Mouse (Mus musculus) thymus, postnatal 10 days (tissue): ENCODE results near the gene Cbx3.
A peak's percentile ranks its signal among the peaks of the same experiment; 100 is the strongest.
"Not testable (repeated sequence)": the region's sequence is repeated elsewhere in the genome, so short reads cannot be mapped to it uniquely, and the experiment has no call there.

ENCODE experiments used
- DNase-seq, 2 experiments: peaks; one replicate each; pipeline ENCODE4 v3.0.0; 2021; ENCODE audit warnings: low spot score in 2 of 2

Gene Cbx3

DNA sequence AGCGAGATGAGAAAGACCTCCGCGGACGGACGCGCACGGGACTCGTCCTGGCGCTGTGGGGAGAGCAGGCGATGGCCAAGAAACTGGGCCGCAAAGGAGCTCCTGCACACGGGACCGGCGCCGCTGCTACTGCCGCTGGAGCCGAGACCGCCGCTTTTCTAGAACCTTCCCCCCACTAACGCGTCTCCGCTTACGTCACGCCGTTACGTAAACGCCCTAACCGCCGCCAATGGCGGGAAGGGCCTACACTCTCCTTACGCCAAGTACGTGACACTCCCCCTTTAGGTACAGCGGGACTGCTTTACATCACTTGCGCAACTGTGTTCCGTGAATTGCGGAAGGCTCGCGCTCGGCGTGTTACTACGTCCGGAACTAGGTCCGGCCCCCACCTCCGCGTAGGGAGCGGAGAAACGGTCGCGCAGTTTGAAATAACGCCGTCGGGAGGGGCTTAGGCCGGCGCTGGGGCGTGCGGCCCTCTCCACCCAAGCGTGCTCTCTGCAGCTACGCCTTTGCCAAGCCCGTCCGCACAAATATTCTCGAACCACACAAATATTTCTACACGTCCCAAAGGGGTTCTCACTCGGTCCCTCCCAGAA, 347 bp upstream of the Cbx3 start, which contains the start of gene Hnrnpa2b1:
Hnrnpa2b1 (minus strand) TSS at position 180 of the 596 bp plus-strand sequence.
- DNase-seq = peak; percentile 97 to 99

DNA sequence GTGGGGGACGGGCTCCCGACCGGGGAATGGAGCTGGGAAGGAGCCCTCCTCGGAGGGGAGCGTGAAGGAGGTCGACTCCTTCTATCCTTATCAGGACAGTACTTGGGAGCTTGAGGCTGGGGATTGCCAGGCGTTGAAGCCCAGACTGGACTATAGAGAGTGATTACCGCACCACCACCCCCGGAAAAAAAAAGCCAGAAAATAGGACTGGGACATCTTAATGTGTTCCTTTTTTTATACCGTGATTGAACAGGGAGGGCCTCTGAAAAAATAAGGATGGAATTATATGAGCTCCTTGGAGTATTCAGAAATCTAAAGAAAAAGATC, 982 bp downstream of the Cbx3 start:
- no peak for DNase-seq

DNA sequence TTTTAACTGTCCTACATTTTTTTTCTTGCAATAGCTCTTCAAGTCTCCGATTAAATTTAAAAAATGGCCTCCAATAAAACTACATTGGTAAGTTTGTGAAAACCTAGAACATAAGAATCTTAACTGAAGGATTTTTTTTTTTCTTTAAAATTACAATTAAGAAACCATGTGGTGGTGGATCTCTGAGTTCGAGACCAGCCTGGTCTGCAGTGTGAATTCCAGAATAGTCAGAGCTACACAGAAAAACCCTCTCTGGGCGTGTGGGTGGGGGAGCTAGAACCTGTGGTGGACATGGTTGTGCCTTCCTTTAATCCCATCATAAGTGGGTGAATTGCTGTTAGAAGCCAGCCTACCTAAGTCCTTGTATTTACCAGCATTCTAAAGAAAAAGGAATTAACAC, 1.6 kb downstream of the Cbx3 start:
- no peak for DNase-seq

DNA sequence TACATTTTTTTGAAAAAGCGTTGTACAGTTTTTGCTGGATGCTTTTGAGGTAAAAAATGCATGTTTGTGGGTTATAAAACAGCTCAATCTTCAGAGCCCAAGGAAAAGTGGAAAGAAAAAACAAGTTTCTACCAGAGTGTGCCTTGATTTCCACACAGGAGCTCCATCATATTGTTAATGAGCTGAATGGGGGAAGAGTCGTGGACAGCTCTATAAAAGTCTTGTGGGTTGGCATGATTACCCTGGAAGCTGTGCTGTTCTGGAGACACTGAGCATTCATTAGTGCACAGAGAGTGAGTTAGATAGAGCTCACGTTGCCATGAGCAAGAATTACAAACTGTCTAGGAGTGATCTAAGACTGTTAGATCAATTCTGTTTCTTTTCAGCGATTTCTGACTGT, 2.1 kb downstream of the Cbx3 start:
- no peak for DNase-seq

DNA sequence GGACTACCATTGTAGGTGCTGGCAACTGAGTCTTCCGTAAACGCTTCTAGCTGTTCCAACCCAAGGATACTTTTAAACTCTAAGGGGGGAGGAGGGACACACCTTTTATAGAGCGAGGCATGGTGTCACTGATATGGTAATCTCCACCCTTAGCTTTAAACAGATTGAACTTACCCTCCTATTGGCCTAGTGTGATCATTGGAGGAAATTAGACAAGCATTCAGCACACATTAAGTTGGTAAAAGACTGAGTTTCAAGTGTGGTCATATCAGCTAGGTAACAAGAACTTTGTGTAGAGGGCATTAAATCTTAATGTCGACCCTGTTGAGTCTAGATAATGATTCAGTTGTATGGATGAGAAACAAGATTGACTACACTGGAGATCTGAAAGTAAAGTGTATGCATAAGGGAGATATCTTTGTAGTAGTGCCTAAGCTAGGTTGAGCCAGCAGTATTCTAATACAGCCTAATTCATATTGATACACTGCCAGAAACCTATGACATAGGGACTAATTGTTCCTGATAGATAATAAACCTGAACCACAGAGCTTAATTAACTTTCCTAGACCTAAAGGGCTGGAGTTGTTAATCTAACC, 9.1 kb downstream of the Cbx3 start:
- no peak for DNase-seq

DNA sequence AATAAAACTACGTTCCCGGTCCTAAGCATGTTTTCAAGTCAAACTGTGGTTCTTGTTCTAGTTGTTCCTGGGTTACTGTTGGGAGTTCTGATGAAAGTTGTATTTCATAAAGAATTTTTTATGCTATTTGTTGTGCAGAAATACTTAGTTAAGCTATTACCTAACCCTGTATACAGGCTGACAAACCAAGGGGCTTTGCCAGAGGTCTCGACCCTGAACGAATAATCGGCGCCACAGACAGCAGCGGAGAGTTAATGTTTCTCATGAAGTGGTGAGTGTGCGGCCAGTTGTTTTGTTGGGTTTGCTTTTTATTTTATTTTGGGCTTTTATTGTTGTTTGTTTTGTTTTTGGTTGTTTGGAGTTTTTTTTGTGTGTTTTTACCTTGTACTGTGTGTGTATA, 11.4 kb downstream of the Cbx3 start:
- no peak for DNase-seq

DNA sequence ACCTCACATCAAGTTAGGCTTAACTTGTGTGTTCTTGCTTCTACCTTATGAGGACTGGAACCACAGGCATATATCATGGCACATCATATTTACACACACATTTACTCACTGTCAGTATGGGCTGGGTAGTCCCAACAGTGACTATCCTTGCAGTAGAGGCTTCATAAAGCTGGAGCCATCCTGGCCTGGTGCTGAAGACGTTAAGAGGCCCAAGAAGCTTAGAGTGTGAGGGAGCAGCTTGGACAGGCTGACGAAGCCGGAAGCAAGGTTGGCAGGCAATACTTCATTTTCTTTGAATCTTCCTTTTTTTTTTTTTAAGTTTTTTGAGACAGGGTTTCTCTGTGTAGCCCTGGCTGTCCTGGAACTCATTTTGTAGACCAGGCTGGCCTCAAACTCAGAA, 13.7 kb downstream of the Cbx3 start:
- DNase-seq = no peak

DNA sequence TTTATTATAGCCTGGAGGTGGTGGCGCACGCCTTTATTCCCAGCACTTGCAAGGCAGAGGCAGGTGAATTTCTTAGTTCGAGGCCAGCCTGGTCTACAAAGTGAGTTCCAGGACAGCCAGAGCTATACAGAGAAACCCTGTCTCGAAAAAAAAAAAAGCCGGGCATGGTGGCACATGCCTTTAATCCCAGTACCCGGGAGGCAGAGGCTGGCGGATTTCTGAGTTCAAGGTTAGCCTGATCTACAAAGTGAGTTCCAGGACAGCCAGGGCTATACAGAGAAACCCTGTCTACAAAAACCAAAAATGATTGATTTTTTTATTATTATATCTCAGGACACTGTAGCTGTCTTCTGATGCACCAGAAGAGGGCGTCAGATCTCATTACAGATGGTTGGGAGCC, 14.4 kb downstream of the Cbx3 start:
- DNase-seq = not testable (repeated sequence)

DNA sequence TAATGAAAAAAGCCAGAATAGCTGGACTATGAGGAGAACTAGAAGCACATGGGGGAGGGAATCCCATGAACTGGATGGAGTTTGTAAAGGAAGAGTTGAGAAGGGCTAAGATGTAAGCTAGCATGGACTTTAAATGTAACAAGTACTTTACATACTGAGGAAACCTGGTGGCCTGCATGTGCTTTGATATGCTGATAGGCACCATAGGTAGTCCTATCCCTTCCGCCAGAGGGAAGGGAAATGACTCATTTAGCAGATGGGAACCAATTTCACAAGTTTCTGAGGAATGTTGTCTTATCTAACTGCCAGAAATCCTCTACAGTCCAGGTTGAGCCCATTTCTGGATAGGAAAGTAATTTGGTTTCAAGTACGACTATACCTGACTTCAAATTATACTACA, 15.5 kb downstream of the Cbx3 start:
- no peak for DNase-seq

DNA sequence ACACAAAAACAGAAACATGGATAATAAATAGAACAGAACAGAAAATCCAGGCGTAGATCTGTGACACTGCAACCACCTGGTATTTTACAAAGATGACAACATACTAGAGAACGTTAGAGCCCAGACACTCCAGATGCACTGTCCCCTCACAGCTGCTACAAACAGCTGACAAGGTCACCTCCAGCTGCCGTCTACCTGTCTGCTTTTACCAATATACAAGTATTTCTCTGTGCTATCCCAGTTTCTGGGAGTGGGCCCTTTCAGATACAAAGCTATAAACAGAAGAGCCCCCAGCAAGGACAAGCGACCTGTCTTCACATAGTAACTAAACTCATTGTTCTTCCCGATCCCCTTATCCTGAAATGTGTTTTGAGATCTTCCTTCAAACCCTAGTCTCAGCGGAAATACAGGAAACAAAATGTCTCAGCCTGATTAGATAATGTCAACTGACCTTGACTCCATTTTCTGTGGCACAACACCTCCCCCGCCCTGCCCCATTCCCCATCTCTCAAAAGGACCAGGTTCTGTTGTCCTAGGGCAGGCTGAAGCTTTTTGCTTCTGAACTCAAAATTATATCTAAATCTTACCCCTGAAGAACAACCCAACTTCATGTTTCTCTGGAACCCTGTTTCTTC, 16.0 kb downstream of the Cbx3 start:
- DNase-seq = no peak

DNA sequence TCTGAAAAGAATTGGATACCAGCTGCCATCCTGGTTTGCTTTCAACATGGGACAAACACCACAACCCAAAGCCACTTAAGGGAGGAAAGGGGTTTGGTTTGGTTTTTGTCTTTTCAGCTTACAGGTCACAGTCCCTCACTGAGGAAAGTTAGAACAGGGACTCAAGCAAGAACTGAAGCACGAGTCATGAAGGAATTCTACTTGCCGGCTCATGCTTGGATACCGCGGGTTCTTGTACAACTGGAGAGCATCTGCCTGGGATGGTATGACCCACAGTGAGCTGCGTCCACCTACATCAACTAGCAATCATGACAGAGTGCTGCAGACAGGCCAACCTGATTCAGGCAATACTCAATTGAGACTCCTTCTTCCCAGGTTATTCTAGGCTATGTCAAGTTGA, 16.6 kb downstream of the Cbx3 start:
- no peak for DNase-seq

DNA sequence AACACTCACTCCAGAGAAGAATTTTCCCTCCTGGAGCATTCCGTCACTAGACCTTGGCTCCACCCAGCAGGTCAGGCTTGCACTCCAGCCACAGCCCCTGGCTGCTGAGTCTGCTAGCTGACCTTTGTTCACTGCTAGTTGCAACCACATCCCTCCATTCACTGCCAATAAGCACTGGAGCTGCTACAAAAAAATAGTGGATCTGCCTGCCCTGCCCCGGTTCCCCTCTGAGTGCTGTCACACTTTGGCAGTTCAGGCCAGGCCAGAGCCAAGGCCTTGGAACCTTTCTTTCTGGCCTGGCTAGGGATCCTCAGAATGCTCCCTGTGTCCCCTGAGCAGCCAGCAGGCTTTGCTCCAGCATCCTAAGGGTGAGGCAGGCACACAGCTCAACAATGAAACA, 19.6 kb downstream of the Cbx3 start:
- DNase-seq = no peak

DNA sequence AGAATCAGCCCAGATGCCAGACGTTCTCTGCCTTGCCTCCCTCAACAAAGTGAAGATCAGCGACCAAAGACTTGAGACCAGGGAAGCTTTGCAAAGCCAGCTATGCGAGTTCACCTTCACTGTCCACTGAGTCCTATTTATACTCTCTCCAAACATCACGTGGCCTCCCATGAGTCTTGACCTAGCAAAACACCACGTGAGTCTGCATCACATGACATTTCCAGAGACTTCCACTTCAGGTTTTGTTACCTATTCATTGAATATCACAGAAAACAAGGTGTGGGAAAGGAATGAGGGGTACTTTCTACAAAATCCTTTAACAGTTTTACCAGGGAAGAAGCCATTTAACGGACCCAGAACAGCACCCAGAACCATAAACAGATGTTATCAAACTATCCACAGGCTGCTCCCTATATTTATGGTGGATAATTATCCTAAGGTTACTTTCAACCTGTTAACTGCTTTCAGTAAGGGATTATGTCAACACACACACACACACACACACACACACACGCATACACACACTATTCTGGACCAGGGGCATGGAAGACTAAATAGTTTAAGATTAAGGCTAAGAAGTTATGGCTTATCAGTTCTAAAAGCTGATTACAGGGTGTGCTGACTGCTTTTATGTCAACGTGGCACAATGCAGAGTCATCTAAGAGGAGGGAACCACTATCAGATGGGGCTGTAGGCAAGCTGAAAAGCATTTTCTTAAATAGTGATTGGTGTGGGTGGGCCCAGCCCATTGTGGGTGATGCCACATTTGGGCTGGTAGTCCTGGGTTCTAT, 27.4 kb downstream of the Cbx3 start:
- no peak for DNase-seq

DNA sequence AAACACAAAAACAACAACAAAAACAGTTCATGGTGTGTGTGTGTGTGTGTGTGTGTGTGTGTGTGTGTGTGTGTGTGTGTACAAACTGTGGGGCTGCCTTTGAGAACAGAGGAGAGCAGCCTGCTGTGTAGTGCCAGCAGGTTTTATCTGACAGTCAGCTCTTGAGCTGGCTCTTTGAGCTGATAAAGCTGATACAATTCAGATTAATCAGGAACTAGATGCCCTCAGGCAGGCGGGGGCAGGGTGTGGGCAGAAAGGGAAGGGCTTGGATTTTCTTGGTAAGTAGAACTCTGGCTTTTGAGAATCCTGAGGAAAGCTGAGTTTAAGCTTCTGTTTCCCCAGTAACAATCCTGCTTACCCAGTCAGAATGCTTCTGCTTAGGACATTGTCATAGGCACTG, 35.5 kb downstream of the Cbx3 start:
- DNase-seq = no peak

DNA sequence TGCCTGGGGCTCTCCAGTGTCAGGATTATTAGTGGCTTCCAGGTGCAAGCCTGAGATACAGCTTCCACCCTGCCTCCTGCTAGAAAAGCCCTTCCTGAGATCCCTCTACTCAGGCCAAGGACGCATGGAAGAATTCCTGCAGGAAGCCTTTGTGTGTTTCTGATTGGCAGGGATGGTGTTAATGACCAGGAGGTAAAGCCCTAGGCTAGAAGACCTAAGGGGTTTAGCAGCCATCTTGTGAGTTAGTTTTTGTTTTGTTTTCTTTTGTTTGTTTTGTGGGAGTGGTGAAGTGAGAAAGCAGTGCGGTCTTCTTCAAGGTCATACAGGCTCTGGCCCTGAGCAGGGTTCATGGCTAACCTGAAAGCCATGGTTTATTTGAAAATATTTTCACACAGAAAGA, 37.4 kb downstream of the Cbx3 start:
- DNase-seq = no peak

DNA sequence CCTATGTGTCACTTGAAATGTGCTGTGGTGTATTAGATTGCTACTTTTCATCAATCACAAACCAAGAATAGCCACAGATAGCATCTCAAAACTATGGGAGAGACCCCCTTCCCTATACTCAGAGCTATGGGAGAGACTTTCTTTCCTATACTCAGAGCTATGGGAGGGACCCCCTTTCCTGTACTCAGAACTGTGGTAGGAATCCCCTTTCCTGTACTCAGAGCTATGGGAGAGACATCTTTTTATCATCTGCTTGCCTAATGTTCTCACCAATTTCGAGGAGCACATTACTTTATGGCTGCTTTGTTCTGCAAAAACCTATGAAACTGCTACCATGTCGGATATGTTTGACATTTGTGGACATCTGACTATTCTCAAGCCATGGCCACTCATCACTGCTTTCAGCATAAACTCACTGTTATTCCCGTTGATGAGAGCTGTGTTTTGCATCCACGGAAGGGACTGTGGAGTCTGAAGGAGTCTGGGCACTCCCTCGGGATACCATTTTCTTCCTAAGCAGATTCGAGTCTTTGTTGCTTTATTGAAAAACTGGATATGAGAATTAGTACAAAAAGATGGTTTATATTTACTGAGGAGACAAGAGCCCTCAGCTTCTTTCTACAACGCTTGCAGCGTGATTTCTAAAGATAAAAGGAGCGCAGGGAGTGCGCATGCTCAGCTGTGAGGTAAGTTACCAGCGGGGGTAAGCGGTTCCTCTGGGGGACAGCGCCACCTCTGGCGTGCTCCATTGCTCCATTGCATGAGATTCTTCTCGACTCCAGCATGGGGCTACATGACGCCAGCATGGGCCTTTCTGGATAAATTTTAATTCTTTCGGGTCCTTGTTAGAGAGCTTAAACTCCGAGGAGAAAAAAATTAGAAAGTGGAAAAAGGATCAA, 38.8 kb downstream of the Cbx3 start:
- peak; percentile 53 to 86 for DNase-seq

DNA sequence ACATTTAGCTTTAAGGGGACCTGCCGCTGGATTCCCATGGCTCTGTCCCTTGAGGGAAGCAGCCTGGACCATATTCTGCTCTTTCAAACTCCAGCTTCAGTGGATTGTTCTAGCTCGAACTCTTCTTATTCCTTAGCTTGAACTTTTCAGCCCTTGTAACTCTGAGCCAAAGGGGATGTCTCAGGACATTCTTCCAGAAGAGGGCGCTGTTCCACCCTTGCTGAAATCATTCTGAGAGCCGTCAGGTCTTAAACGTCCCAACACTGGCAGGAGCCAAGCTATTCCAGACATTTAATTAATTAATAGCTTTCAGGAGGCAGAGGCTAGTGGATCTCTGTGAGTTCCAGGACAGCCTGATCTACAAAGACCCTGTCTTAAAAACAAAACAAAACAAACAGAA, 39.9 kb downstream of the Cbx3 start:
- DNase-seq = peak; percentile 30 to 73

DNA sequence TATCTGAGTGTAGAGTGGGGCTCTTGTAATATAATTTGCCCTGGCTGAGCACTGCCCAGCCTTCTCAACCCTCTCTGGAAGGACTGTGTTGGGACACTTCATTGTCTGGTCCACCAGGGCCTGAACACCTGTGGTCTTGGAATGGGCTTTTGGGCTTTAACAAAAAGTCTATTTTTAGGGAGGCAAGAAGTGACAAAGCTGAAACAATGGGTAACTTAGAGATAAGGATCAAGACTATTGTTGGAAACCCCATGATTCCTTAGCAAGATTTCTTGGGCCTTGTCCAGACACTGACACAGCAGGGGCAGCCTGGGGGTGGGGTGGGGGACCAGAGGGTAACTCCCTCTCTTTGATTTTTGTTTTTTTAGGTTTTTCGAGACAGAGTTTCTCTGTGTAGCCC, 40.8 kb downstream of the Cbx3 start:
- DNase-seq = no peak

DNA sequence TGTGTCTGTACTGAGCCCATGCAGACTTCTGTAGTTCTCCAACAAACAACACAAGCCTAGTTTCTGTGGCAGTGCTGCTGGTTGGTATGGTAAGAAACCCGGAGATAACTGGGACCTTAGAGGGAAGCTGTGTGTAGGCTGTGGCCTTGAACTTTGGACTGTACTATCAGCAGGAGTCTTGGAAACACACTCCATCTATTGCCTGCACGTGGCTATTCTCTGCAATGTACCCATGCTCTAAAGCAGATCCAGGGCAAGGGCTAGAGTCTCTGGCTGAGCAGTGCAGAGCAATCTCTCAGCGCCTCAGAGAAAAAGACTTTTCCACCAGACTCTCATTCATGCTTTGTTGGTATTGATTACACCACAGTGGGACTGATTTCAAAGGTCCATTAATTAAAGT, 43.6 kb downstream of the Cbx3 start:
- no peak for DNase-seq

DNA sequence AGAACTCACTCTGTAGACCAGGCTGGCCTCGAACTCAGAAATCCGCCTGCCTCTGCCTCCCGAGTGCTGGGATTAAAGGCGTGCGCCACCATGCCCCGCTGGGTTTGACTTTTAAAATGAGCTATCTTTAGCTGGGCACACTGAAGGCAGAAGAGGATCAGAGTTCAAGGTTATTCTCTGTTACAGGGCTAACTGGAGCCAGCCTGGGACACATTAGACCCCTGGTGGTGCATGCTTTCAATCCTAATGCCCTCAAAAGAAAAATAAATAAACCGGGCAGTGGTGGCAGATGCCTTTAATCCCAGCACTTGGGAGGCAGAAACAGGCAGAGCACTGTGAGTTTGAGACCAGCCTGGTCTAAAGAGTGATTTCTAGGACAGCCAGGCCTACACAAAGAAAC, 44.7 kb downstream of the Cbx3 start:
- no peak for DNase-seq

DNA sequence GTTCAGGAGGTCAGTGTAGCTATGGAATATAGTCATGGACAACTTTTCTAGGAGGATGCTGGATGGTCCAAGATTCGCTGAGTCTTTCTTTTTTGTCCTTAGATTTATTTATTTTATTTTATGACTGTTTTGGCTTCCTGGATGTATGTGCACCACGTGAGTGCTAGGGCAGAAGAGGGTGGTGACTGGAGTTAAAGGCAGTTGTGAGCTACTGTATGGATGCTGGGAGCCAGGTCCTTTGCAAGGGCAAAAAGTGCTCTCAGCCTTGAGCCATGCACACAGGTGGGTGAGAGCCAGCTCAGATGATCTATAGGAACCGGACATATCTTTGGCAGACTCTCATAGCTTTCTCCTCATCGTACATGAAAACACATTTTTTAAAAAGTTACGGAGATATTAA, 53.1 kb downstream of the Cbx3 start:
- DNase-seq = no peak

DNA sequence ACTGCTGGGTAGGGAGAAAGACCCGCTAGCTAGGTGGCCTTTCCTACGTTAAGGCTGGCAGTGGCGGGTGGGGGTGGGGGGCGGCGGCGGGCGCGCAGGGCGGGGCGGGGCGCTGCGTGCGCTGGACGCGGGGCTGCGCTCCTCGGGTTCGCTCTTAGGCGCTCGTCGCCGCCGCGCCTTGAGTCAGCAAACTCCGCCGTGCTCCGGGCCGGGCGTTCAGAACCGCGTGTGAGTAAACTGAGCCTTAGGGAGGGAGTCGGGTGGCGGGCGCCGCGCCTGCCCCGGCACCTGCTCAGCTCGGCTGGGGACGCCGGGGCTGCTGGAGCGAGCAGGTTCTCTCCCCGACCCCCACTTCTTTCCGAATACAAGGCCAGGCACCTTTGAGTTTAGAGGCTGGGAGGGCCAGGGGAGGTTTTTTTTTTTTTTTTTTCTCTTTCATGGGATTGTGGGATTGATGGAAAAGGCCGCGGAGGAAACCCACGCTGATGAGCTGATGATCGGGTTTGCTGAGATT, 53.7 kb downstream of the Cbx3 start, which contains the start of gene Snx10:
Snx10 (plus strand) TSS at position 95 of the 514 bp plus-strand sequence.
- DNase-seq = peak; percentile 20 to 37
